Mouse (Mus musculus) WW6 (cell line): Measurements from ENCODE around the gene Eef1akmt2.
A peak's percentile ranks its signal among the peaks of the same experiment; 100 is the strongest.

ENCODE experiments used
- DNase-seq: peaks from one replicate; pipeline ENCODE4 v3.0.0-alpha.2; 2013; ENCODE audit warnings: low read depth, low spot score

Gene Eef1akmt2

GRCm38 (mm10) chr7:132866316-132866715, 13.8 kb upstream of the Eef1akmt2 start:
- DNase-seq = no peak

- DNase-seq = peak; percentile 77
Measured at GRCm38 (mm10) chr7:132859042-132859958, 6.8 kb upstream of the Eef1akmt2 start, which contains the start of gene Abraxas2. Abraxas2 (plus strand) TSS chr7:132859225.

- no peak for DNase-seq
Measured at GRCm38 (mm10) chr7:132858043-132858608, 5.7 kb upstream of the Eef1akmt2 start.

GRCm38 (mm10) chr7:132856083-132856482, 3.6 kb upstream of the Eef1akmt2 start:
- no peak for DNase-seq

- DNase-seq = no peak
Measured at GRCm38 (mm10) chr7:132853946-132854345, 1.5 kb upstream of the Eef1akmt2 start.

GRCm38 (mm10) chr7:132853361-132853760, 888 bp upstream of the Eef1akmt2 start:
- no peak for DNase-seq

GRCm38 (mm10) chr7:132843152-132843551, 9.3 kb downstream of the Eef1akmt2 start:
- no peak for DNase-seq

- DNase-seq = no peak
Measured at GRCm38 (mm10) chr7:132842455-132842854, 10.0 kb downstream of the Eef1akmt2 start.

- no peak for DNase-seq
Measured at GRCm38 (mm10) chr7:132841287-132841686, 11.2 kb downstream of the Eef1akmt2 start.

- no peak for DNase-seq
Measured at GRCm38 (mm10) chr7:132830955-132831354, 21.5 kb downstream of the Eef1akmt2 start.

GRCm38 (mm10) chr7:132824346-132825022, 28.0 kb downstream of the Eef1akmt2 start:
- no peak for DNase-seq

- DNase-seq = no peak
Measured at GRCm38 (mm10) chr7:132823832-132824231, 28.6 kb downstream of the Eef1akmt2 start.

- no peak for DNase-seq
Measured at GRCm38 (mm10) chr7:132820692-132821091, 31.8 kb downstream of the Eef1akmt2 start.

- no peak for DNase-seq
Measured at GRCm38 (mm10) chr7:132817056-132817455, 35.4 kb downstream of the Eef1akmt2 start.

GRCm38 (mm10) chr7:132816528-132816927, 35.9 kb downstream of the Eef1akmt2 start:
- DNase-seq = no peak

- no peak for DNase-seq
Measured at GRCm38 (mm10) chr7:132815081-132815480, 37.4 kb downstream of the Eef1akmt2 start.

- DNase-seq = no peak
Measured at GRCm38 (mm10) chr7:132814089-132814450, 38.4 kb downstream of the Eef1akmt2 start.

GRCm38 (mm10) chr7:132813416-132814088, 38.9 kb downstream of the Eef1akmt2 start, which contains the start of gene Fam53b:
Fam53b (minus strand) TSS chr7:132813886.
- DNase-seq = no peak

GRCm38 (mm10) chr7:132812619-132813415, 39.7 kb downstream of the Eef1akmt2 start:
- no peak for DNase-seq

- no peak for DNase-seq
Measured at GRCm38 (mm10) chr7:132811716-132812618, 40.5 kb downstream of the Eef1akmt2 start.
